Mouse (Mus musculus) right cerebral cortex, postnatal 10 days (tissue): ENCODE measurements around the gene Olfr1390.
"Not testable (repeated sequence)": the region's sequence is repeated elsewhere in the genome, so short reads cannot be mapped to it uniquely, and the experiment has no call there.

Experiments
- DNase-seq, 2 experiments: peaks; one replicate each; pipeline ENCODE4 v3.0.0; 2021; ENCODE audit warnings: low spot score in 2 of 2

Gene Olfr1390

GRCm38 (mm10) chr11:49334888-49335287, at the start of gene Olfr1390:
TSS of gene Olfr1390 (plus strand) at chr11:49335188.
- no peak for DNase-seq

GRCm38 (mm10) chr11:49287251-49287650, 47.7 kb upstream of the Olfr1390 start:
- peak in 1 of 2 experiments; percentile 40 for DNase-seq

GRCm38 (mm10) chr11:49292777-49293176, 42.2 kb upstream of the Olfr1390 start:
- peak; percentile 46 to 64 for DNase-seq

- no peak for DNase-seq
These were observed 30.5 kb upstream of the Olfr1390 start, which contains the start of gene Olfr10 for GRCm38 (mm10) chr11:49304441-49304840. TSS of gene Olfr10 (plus strand) at chr11:49304741.

- not testable (repeated sequence) for DNase-seq
These were observed 26.4 kb upstream of the Olfr1390 start for GRCm38 (mm10) chr11:49308547-49308946.

GRCm38 (mm10) chr11:49322442-49322841, 12.5 kb upstream of the Olfr1390 start, which contains the start of gene Olfr1391:
TSS of gene Olfr1391 (plus strand) at chr11:49322742.
- no peak for DNase-seq

GRCm38 (mm10) chr11:49326726-49327125, 8.3 kb upstream of the Olfr1390 start:
- peak in 1 of 2 experiments; percentile 22 for DNase-seq

GRCm38 (mm10) chr11:49329686-49330085, 5.3 kb upstream of the Olfr1390 start:
- no peak for DNase-seq

GRCm38 (mm10) chr11:49337150-49337832, 2.3 kb downstream of the Olfr1390 start:
- no peak for DNase-seq

GRCm38 (mm10) chr11:49383133-49383532, 48.1 kb downstream of the Olfr1390 start:
- DNase-seq = no peak

GRCm38 (mm10) chr11:49386118-49386517, 51.1 kb downstream of the Olfr1390 start:
- DNase-seq = not testable (repeated sequence)
